Mouse (Mus musculus) megakaryocyte, embryonic 14.5 days (primary cell): Measurements from ENCODE around the gene Trib2. TPM values are rescaled to one million over a fixed set of nuclear protein-coding genes. Genes with fewer than 3 reads are reported as not detected.
A peak's percentile ranks its signal among the peaks of the same experiment; 100 is the strongest.

Experiments
- H3K27me3 ChIP-seq: replicated peaks from 2 replicates; pipeline ENCODE3; 2012; ENCODE audit warnings: inconsistent platforms
- H3K36me3 ChIP-seq: replicated peaks from 2 replicates; pipeline ENCODE3; 2012; ENCODE audit warnings: low read length, inconsistent platforms, mixed read lengths
- H3K4me1 ChIP-seq: 2 replicates; pipeline ENCODE4 v1.6.1; 2012; ENCODE audit warnings: inconsistent platforms
- H3K4me3 ChIP-seq: replicated peaks from 2 replicates; pipeline ENCODE3; 2012; ENCODE audit warnings: moderate library complexity, mild to moderate bottlenecking, inconsistent platforms
- H3K9me3 ChIP-seq: 2 replicates; pipeline ENCODE4 v1.6.1; 2012; ENCODE audit warnings: inconsistent platforms
- FLI1 ChIP-seq: IDR thresholded peaks from 2 replicates; pipeline ENCODE4 v1.6.1; 2012; ENCODE audit warnings: low read length, inconsistent platforms, mixed read lengths
- GATA1 ChIP-seq: IDR thresholded peaks from 3 replicates; pipeline ENCODE4 v1.6.1; 2012; ENCODE audit warnings: mixed read lengths, low read length, inconsistent platforms, borderline replicate concordance
- polyA plus RNA-seq: library from polyadenylated mRNA; stranded (reverse); fragments of >175 nt; gene quantifications from 2 replicates; pipeline ENCODE4 v1.2.3, GENCODE M21; 2012; ENCODE audit warnings: low replicate concordance; ENCODE audit not compliant: insufficient read depth

The Trib2 gene
- polyA plus RNA-seq, 1 experiment = 2.6 TPM

- Histone ChIP-seq H3K4me1 (no peaks in the 10 kb centered on the region), H3K36me3 (no peaks in the 10 kb centered on the region), H3K27me3 (no peaks in the 10 kb centered on the region), H3K9me3 (0 out of 2 replicates have a peak, but pooled peaks cover 2% of the 10 kb centered on the region), H3K4me3 (no peak overlapping the region)
- TF ChIP-seq FLI1 = no peak
- TF ChIP-seq GATA1 = no peak
Measured at GRCm38 (mm10) chr12:15838201-15838600, 21.5 kb upstream of the Trib2 start.

GRCm38 (mm10) chr12:15837566-15837965, 20.8 kb upstream of the Trib2 start:
- Histone ChIP-seq H3K9me3 (0 out of 2 replicates have a peak, but pooled peaks cover 2% of the 10 kb centered on the region), H3K27me3 (no peaks in the 10 kb centered on the region), H3K4me3 (no peak overlapping the region), H3K4me1 (no peaks in the 10 kb centered on the region), H3K36me3 (no peaks in the 10 kb centered on the region)
- TF ChIP-seq GATA1 = no peak
- TF ChIP-seq FLI1 = no peak

GRCm38 (mm10) chr12:15832674-15833052, 15.9 kb upstream of the Trib2 start:
- no peaks in the 10 kb centered on the region for H3K4me1 ChIP-seq
- H3K27me3 ChIP-seq = peaks cover 7% of the 10 kb centered on the region
- 0 out of 2 replicates have a peak, but pooled peaks cover 2% of the 10 kb centered on the region for H3K9me3 ChIP-seq
- TF ChIP-seq GATA1 (no peak), FLI1 (no peak)
- no peak overlapping the region for H3K4me3 ChIP-seq
- no peaks in the 10 kb centered on the region for H3K36me3 ChIP-seq

- Histone ChIP-seq H3K9me3 (no peaks in the 10 kb centered on the region), H3K36me3 (no peaks in the 10 kb centered on the region), H3K4me3 (no peak overlapping the region), H3K4me1 (no peaks in the 10 kb centered on the region), H3K27me3 (peaks cover 7% of the 10 kb centered on the region)
- TF ChIP-seq FLI1 = no peak
- TF ChIP-seq GATA1 = no peak
Measured at GRCm38 (mm10) chr12:15831941-15832673, 15.4 kb upstream of the Trib2 start.

GRCm38 (mm10) chr12:15830750-15831149, 14.0 kb upstream of the Trib2 start:
- Histone ChIP-seq H3K4me3 (no peak overlapping the region), H3K36me3 (no peaks in the 10 kb centered on the region), H3K9me3 (no peaks in the 10 kb centered on the region), H3K4me1 (no peaks in the 10 kb centered on the region), H3K27me3 (peaks cover 7% of the 10 kb centered on the region)
- TF ChIP-seq GATA1 = no peak
- no peak for TF ChIP-seq FLI1

GRCm38 (mm10) chr12:15828815-15829398, 12.2 kb upstream of the Trib2 start:
- no peaks in the 10 kb centered on the region for H3K4me1 ChIP-seq
- H3K4me3 ChIP-seq = no peak overlapping the region
- no peak for TF ChIP-seq GATA1
- TF ChIP-seq FLI1 = no peak

GRCm38 (mm10) chr12:15821019-15821418, 4.3 kb upstream of the Trib2 start:
- no peak overlapping the region for H3K4me3 ChIP-seq
- H3K36me3 ChIP-seq = no peaks in the 10 kb centered on the region
- H3K27me3 ChIP-seq = peaks cover 26% of the 10 kb centered on the region
- 0 out of 2 replicates have a peak, but pooled peaks cover 3% of the 10 kb centered on the region for H3K9me3 ChIP-seq
- H3K4me1 ChIP-seq = peaks cover 15% of the 10 kb centered on the region
- TF ChIP-seq FLI1 (no peak), GATA1 (no peak)

More at GRCm38 (mm10) chr12:15828815-15829398, 12.2 kb upstream of the Trib2 start:
- no peaks in the 10 kb centered on the region for H3K9me3 ChIP-seq
- peaks cover 7% of the 10 kb centered on the region for H3K27me3 ChIP-seq
- H3K36me3 ChIP-seq = no peaks in the 10 kb centered on the region

GRCm38 (mm10) chr12:15817365-15817764, 643 bp upstream of the Trib2 start:
- TF ChIP-seq GATA1 = no peak
- no peak for TF ChIP-seq FLI1
- no peaks in the 10 kb centered on the region for H3K9me3 ChIP-seq
- peak overlapping the region; percentile 93 for H3K4me3 ChIP-seq
- H3K4me1 ChIP-seq = peaks cover 40% of the 10 kb centered on the region
- H3K36me3 ChIP-seq = no peaks in the 10 kb centered on the region
- peaks cover 55% of the 10 kb centered on the region for H3K27me3 ChIP-seq

GRCm38 (mm10) chr12:15816254-15816605, 492 bp downstream of the Trib2 start:
- peaks cover 58% of the 10 kb centered on the region for H3K27me3 ChIP-seq
- TF ChIP-seq FLI1 (no peak), GATA1 (no peak)

GRCm38 (mm10) chr12:15815576-15816253, 1.0 kb downstream of the Trib2 start:
- TF ChIP-seq GATA1 (no peak), FLI1 (no peak)
- H3K4me3 ChIP-seq = peak overlapping the region; percentile 93
- no peaks in the 10 kb centered on the region for H3K36me3 ChIP-seq
- H3K9me3 ChIP-seq = no peaks in the 10 kb centered on the region
- H3K4me1 ChIP-seq = peaks cover 47% of the 10 kb centered on the region
- peaks cover 62% of the 10 kb centered on the region for H3K27me3 ChIP-seq

More at GRCm38 (mm10) chr12:15816254-15816605, 492 bp downstream of the Trib2 start:
- H3K9me3 ChIP-seq = no peaks in the 10 kb centered on the region
- peak overlapping the region; percentile 93 for H3K4me3 ChIP-seq
- peaks cover 47% of the 10 kb centered on the region for H3K4me1 ChIP-seq
- H3K36me3 ChIP-seq = no peaks in the 10 kb centered on the region
